Mouse (Mus musculus): ENCODE measurements around the gene Krt33b. TPM values are rescaled to one million over a fixed set of nuclear protein-coding genes. Genes with fewer than 3 reads are reported as not detected.

Gene Krt33b
- polyA plus RNA-seq (2014; fragmentation: Illumina TruSeq; extraction: RNeasy Lipid Tissue Mini Kit (QIAGEN cat#74804); ENCODE audit: insufficient read depth, low read depth, low replicate concordance) = not detected

GRCm38 (mm10) chr11:100029768-100030167 is at the start of gene Krt33b:
Gene Krt33b (minus strand): TSS chr11:100029868.

DNA sequence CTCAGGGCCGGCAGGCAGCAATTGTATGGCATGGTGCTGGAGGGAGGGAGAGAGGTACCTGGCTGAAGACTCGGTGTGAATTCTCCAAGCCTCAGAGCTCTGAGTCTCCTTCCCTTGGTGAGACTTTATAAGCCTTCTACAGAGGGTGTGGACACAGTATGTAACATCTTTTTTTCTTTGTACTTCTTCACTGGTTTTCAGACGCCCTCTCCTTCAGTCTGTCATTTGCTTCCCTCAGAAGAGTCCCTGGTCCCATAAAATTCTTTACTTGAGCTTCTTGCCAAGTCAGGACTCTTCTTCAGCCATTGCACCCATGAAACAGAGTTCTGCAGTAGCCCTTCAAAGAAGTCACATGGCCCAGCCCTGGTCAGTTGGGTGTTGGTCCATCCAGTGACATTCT is 20.8 kb upstream of the Krt33b start, which contains the start of gene Krt31:
Gene Krt31, minus strand, starts transcription at position 101 of the 400 bp plus-strand sequence.

DNA sequence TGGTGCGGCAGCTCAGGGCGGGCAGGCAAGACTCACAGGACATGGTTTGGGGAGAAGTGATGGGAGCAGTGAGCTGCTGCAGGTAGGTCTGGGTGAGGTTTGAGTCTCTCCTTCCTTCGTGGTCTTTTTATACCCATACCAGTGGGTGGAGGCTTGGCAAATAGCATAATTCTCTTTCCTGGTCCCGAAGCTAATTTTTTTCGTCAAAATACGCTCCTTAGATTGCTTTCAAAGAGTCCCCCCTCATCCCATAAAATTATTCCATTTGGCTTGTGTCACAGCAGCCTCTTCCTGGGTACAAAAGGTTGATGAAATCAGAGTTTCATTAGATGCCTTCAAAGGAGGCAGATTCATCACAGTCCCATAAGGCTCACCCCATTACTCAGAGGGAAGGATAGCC is 11.8 kb upstream of the Krt33b start, which contains the start of gene Krt34:
Gene Krt34, minus strand, starts transcription at position 101 of the 400 bp plus-strand sequence.

GRCm38 (mm10) chr11:100016112-100016511 is 13.6 kb downstream of the Krt33b start, which contains the start of gene Krt33a:
Gene Krt33a (minus strand): TSS chr11:100016212.

DNA sequence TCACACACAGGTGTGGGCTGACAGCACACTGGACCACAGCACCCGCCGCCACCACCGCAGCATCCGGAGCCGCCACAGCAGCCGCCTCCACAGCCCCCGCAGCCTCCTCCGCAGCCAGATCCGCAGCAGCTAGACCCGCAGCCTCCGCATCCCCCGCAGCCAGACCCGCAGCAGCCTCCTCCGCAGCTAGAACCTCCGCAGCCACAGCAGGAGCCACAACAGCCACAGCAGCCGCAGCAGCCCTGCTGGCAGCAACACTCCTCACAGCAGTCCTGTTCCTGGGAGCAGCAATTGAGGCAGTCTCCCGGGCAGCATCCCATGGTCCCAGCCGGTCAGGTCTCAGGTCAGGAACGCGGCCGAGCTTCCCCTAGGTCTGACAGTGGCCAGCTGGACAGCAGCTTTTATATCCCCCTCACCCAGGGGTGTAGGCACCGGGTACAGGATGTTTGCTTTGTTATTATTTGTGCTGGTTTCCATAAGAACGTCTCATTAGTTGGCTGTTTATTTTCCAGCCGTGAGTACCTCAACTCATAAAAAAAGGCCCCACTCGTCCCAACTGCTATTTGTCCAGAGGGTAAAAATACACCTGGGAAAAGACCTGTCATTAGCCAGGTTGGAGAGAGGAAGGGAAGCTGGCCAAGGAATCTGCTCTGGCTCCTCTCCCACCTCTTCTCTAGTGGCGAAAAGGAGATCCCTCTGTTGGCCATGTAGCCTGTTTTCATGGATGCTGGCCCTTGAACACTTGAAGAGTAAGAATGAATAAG is 35.9 kb downstream of the Krt33b start, which contains the start of gene Krtap17-1:
Gene Krtap17-1, minus strand, starts transcription at position 375 of the 764 bp plus-strand sequence.

DNA sequence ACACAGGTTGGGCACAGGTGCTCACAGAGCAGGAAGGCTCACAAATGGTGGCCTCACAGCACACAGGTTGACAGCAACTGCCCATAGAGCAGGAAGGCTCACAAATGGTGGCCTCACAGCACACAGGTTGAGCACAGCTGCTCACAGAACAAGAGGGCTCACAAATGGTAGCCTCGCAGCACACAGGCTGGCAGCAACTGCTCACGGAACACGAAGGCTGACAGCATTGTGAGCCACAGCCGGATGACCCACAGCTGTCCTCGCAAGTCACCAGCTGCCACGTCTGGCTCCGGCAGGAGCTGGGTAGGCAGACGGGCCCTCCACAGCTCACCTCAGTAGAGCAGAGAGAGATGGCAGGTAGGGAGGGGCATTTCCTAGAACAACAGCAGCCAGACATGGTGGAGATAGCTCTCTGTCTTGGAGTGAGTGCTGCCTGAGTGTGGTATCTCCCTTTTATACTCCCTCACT is 43.5 kb downstream of the Krt33b start, which contains the start of gene Krtap16-1:
Gene Krtap16-1, minus strand, starts transcription at position 418 of the 468 bp plus-strand sequence.

DNA sequence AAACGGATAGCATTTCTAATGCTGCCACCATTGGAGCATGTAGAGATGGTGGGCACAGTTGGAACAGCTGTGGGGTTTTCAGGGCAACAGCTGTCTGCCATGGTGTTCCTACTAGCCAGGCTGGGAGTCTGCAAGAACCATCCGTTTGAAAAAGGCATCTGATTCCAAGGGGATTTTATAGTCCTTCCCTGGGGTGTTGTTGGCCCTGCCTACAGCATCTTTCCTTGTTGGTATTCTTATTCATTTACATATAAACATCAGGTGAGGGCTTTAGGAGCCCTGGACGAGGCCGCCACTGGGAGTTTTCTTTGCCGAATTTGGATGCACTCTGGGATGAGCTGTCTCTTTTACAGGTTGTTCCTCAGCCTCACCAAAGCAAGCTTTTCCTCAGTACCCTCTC is 50.7 kb downstream of the Krt33b start, which contains the start of gene Krtap29-1:
Gene Krtap29-1, minus strand, starts transcription at position 101 of the 400 bp plus-strand sequence.

Other genes with a start within 250 kb of the Krt33b start
- gene Krtap4-8, start 249.2 kb downstream of the Krt33b start, polyA plus RNA-seq (2014; fragmentation: Illumina TruSeq; extraction: RNeasy Lipid Tissue Mini Kit (QIAGEN cat#74804); ENCODE audit: insufficient read depth, low read depth, low replicate concordance) = not detected
- not detected for gene Krtap4-9, start 244.7 kb downstream of the Krt33b start, polyA plus RNA-seq (2014; fragmentation: Illumina TruSeq; extraction: RNeasy Lipid Tissue Mini Kit (QIAGEN cat#74804); ENCODE audit: insufficient read depth, low read depth, low replicate concordance)
- not detected for gene Gm11596, start 236.4 kb downstream of the Krt33b start, polyA plus RNA-seq (2014; fragmentation: Illumina TruSeq; extraction: RNeasy Lipid Tissue Mini Kit (QIAGEN cat#74804); ENCODE audit: insufficient read depth, low read depth, low replicate concordance)
- not detected for gene Gm11569, start 230.9 kb downstream of the Krt33b start, polyA plus RNA-seq (2014; fragmentation: Illumina TruSeq; extraction: RNeasy Lipid Tissue Mini Kit (QIAGEN cat#74804); ENCODE audit: insufficient read depth, low read depth, low replicate concordance)
- gene Gm11554, start 225.4 kb downstream of the Krt33b start, polyA plus RNA-seq (2014; fragmentation: Illumina TruSeq; extraction: RNeasy Lipid Tissue Mini Kit (QIAGEN cat#74804); ENCODE audit: insufficient read depth, low read depth, low replicate concordance) = not detected
- not detected for gene Krtap4-13, start 220.0 kb downstream of the Krt33b start, polyA plus RNA-seq (2014; fragmentation: Illumina TruSeq; extraction: RNeasy Lipid Tissue Mini Kit (QIAGEN cat#74804); ENCODE audit: insufficient read depth, low read depth, low replicate concordance)
- not detected for gene Gm11564, start 214.2 kb downstream of the Krt33b start, polyA plus RNA-seq (2014; fragmentation: Illumina TruSeq; extraction: RNeasy Lipid Tissue Mini Kit (QIAGEN cat#74804); ENCODE audit: insufficient read depth, low read depth, low replicate concordance)
- gene 2300003K06Rik, start 191.8 kb downstream of the Krt33b start, polyA plus RNA-seq (2014; fragmentation: Illumina TruSeq; extraction: RNeasy Lipid Tissue Mini Kit (QIAGEN cat#74804); ENCODE audit: insufficient read depth, low read depth, low replicate concordance) = not detected
- gene Krtap4-16, start 178.3 kb downstream of the Krt33b start, polyA plus RNA-seq (2014; fragmentation: Illumina TruSeq; extraction: RNeasy Lipid Tissue Mini Kit (QIAGEN cat#74804); ENCODE audit: insufficient read depth, low read depth, low replicate concordance) = not detected
- not detected for gene Gm11568, start 172.0 kb downstream of the Krt33b start, polyA plus RNA-seq (2014; fragmentation: Illumina TruSeq; extraction: RNeasy Lipid Tissue Mini Kit (QIAGEN cat#74804); ENCODE audit: insufficient read depth, low read depth, low replicate concordance)
- not detected for gene Gm11559, start 165.4 kb downstream of the Krt33b start, polyA plus RNA-seq (2014; fragmentation: Illumina TruSeq; extraction: RNeasy Lipid Tissue Mini Kit (QIAGEN cat#74804); ENCODE audit: insufficient read depth, low read depth, low replicate concordance)
- gene Krtap9-1, start 156.5 kb downstream of the Krt33b start, polyA plus RNA-seq (2014; fragmentation: Illumina TruSeq; extraction: RNeasy Lipid Tissue Mini Kit (QIAGEN cat#74804); ENCODE audit: insufficient read depth, low read depth, low replicate concordance) = not detected
- gene Gm11567, start 150.7 kb downstream of the Krt33b start, polyA plus RNA-seq (2014; fragmentation: Illumina TruSeq; extraction: RNeasy Lipid Tissue Mini Kit (QIAGEN cat#74804); ENCODE audit: insufficient read depth, low read depth, low replicate concordance) = not detected
- gene Krtap31-1, start 121.9 kb downstream of the Krt33b start, polyA plus RNA-seq (2014; fragmentation: Illumina TruSeq; extraction: RNeasy Lipid Tissue Mini Kit (QIAGEN cat#74804); ENCODE audit: insufficient read depth, low read depth, low replicate concordance) = not detected
- gene Gm11565, start 115.1 kb downstream of the Krt33b start, polyA plus RNA-seq (2014; fragmentation: Illumina TruSeq; extraction: RNeasy Lipid Tissue Mini Kit (QIAGEN cat#74804); ENCODE audit: insufficient read depth, low read depth, low replicate concordance) = not detected
- gene Krtap31-2, start 93.6 kb downstream of the Krt33b start, polyA plus RNA-seq (2014; fragmentation: Illumina TruSeq; extraction: RNeasy Lipid Tissue Mini Kit (QIAGEN cat#74804); ENCODE audit: insufficient read depth, low read depth, low replicate concordance) = not detected
- gene Krtap9-5, start 81.4 kb downstream of the Krt33b start, polyA plus RNA-seq (2014; fragmentation: Illumina TruSeq; extraction: RNeasy Lipid Tissue Mini Kit (QIAGEN cat#74804); ENCODE audit: insufficient read depth, low read depth, low replicate concordance) = not detected
- not detected for gene Krtap29-1, start 50.8 kb downstream of the Krt33b start, polyA plus RNA-seq (2014; fragmentation: Illumina TruSeq; extraction: RNeasy Lipid Tissue Mini Kit (QIAGEN cat#74804); ENCODE audit: insufficient read depth, low read depth, low replicate concordance)
- gene Krtap16-1, start 43.3 kb downstream of the Krt33b start, polyA plus RNA-seq (2014; fragmentation: Illumina TruSeq; extraction: RNeasy Lipid Tissue Mini Kit (QIAGEN cat#74804); ENCODE audit: insufficient read depth, low read depth, low replicate concordance) = not detected
- gene Krtap17-1, start 35.9 kb downstream of the Krt33b start, polyA plus RNA-seq (2014; fragmentation: Illumina TruSeq; extraction: RNeasy Lipid Tissue Mini Kit (QIAGEN cat#74804); ENCODE audit: insufficient read depth, low read depth, low replicate concordance) = 4.2 TPM
- gene Krt33a, start 13.7 kb downstream of the Krt33b start, polyA plus RNA-seq (2014; fragmentation: Illumina TruSeq; extraction: RNeasy Lipid Tissue Mini Kit (QIAGEN cat#74804); ENCODE audit: insufficient read depth, low read depth, low replicate concordance) = not detected
- gene Krt34, start 11.7 kb upstream of the Krt33b start, polyA plus RNA-seq (2014; fragmentation: Illumina TruSeq; extraction: RNeasy Lipid Tissue Mini Kit (QIAGEN cat#74804); ENCODE audit: insufficient read depth, low read depth, low replicate concordance) = 0.14 TPM
- gene Krt31, start 20.7 kb upstream of the Krt33b start, polyA plus RNA-seq (2014; fragmentation: Illumina TruSeq; extraction: RNeasy Lipid Tissue Mini Kit (QIAGEN cat#74804); ENCODE audit: insufficient read depth, low read depth, low replicate concordance) = not detected
- gene Krt32, start 58.4 kb upstream of the Krt33b start, polyA plus RNA-seq (2014; fragmentation: Illumina TruSeq; extraction: RNeasy Lipid Tissue Mini Kit (QIAGEN cat#74804); ENCODE audit: insufficient read depth, low read depth, low replicate concordance) = not detected
- gene Krt35, start 66.4 kb upstream of the Krt33b start, polyA plus RNA-seq (2014; fragmentation: Illumina TruSeq; extraction: RNeasy Lipid Tissue Mini Kit (QIAGEN cat#74804); ENCODE audit: insufficient read depth, low read depth, low replicate concordance) = not detected
- not detected for gene Krt36, start 75.8 kb upstream of the Krt33b start, polyA plus RNA-seq (2014; fragmentation: Illumina TruSeq; extraction: RNeasy Lipid Tissue Mini Kit (QIAGEN cat#74804); ENCODE audit: insufficient read depth, low read depth, low replicate concordance)
- 0.44 TPM for gene Krt13, start 91.7 kb upstream of the Krt33b start, polyA plus RNA-seq (2014; fragmentation: Illumina TruSeq; extraction: RNeasy Lipid Tissue Mini Kit (QIAGEN cat#74804); ENCODE audit: insufficient read depth, low read depth, low replicate concordance)
- gene Krt15, start 106.1 kb upstream of the Krt33b start, polyA plus RNA-seq (2014; fragmentation: Illumina TruSeq; extraction: RNeasy Lipid Tissue Mini Kit (QIAGEN cat#74804); ENCODE audit: insufficient read depth, low read depth, low replicate concordance) = 1.0 TPM
- gene Krt19, start 118.8 kb upstream of the Krt33b start, polyA plus RNA-seq (2014; fragmentation: Illumina TruSeq; extraction: RNeasy Lipid Tissue Mini Kit (QIAGEN cat#74804); ENCODE audit: insufficient read depth, low read depth, low replicate concordance) = 168 TPM
- gene Krt9, start 163.4 kb upstream of the Krt33b start, polyA plus RNA-seq (2014; fragmentation: Illumina TruSeq; extraction: RNeasy Lipid Tissue Mini Kit (QIAGEN cat#74804); ENCODE audit: insufficient read depth, low read depth, low replicate concordance) = not detected
- gene Krt14, start 177.7 kb upstream of the Krt33b start, polyA plus RNA-seq (2014; fragmentation: Illumina TruSeq; extraction: RNeasy Lipid Tissue Mini Kit (QIAGEN cat#74804); ENCODE audit: insufficient read depth, low read depth, low replicate concordance) = 0.52 TPM
- gene Krt16, start 219.0 kb upstream of the Krt33b start, polyA plus RNA-seq (2014; fragmentation: Illumina TruSeq; extraction: RNeasy Lipid Tissue Mini Kit (QIAGEN cat#74804); ENCODE audit: insufficient read depth, low read depth, low replicate concordance) = not detected
- not detected for gene Krt17, start 231.2 kb upstream of the Krt33b start, polyA plus RNA-seq (2014; fragmentation: Illumina TruSeq; extraction: RNeasy Lipid Tissue Mini Kit (QIAGEN cat#74804); ENCODE audit: insufficient read depth, low read depth, low replicate concordance)
- not detected for gene Krt42, start 240.0 kb upstream of the Krt33b start, polyA plus RNA-seq (2014; fragmentation: Illumina TruSeq; extraction: RNeasy Lipid Tissue Mini Kit (QIAGEN cat#74804); ENCODE audit: insufficient read depth, low read depth, low replicate concordance)